Mouse (Mus musculus): ENCODE measurements around the gene Uap1.

GRCm38 (mm10) chr1:170109776-170110515 is 64.8 kb downstream of the Uap1 start:
- no peak for TF ChIP-seq POLR2A (IDR thresholded peaks at IDR 0.05; ENCODE audit: borderline replicate concordance, extremely low read depth, low read depth, low read length)
- no peak for TF ChIP-seq CTCF (IDR thresholded peaks at IDR 0.05; ENCODE audit: insufficient read depth, low read length)
